Mouse (Mus musculus): ENCODE measurements around the gene Nhlrc4. TPM values are rescaled to one million over a fixed set of nuclear protein-coding genes. Genes with fewer than 3 reads are reported as not detected.

Nhlrc4 gene
- polyA plus RNA-seq, 1 experiment from 2014 or later, result not detected

GRCm38 (mm10) chr17:25911816-25912215 is 32.9 kb downstream of the Nhlrc4 start:
- Histone ChIP-seq H3K9me3 (ENCODE audit: control insufficient read depth, low read length) (no peaks in the 10 kb centered on the region), H3K9ac (ENCODE audit: low read length) (no peak overlapping the region), H3K27me3 (ENCODE audit: control insufficient read depth, insufficient read depth, low read length) (no peaks in the 10 kb centered on the region), H3K4me2 (ENCODE audit: low read length) (no peak overlapping the region), H3K4me1 (ENCODE audit: control insufficient read depth in 2 of 2, insufficient read depth in 2 of 2, low read length in 2 of 2) (peaks cover 7 to 22% of the 10 kb centered on the region in 2 experiments), H3K36me3 (ENCODE audit: control insufficient read depth, insufficient read depth, low read length) (0 out of 2 replicates have a peak, but pooled peaks cover 4% of the 10 kb centered on the region), H3K27ac (replicated peaks in 1 of 2; ENCODE audit: control insufficient read depth in 1 of 2, insufficient read depth in 1 of 2, low read depth in 2 of 2, low read length in 2 of 2) (no peak overlapping the region), H3K4me3 (ENCODE audit: control insufficient read depth in 1 of 2, insufficient read depth in 1 of 2, low read depth in 1 of 2, low read length in 2 of 2) (no peak overlapping the region)
- WGBS, result 86% methylated on average over 4 of the region's 4 CpGs
- no peak for ATAC-seq (ENCODE audit: insufficient number of reproducible peaks, insufficient read depth, low FRiP score, low read depth)

- Histone ChIP-seq H3K27me3 (ENCODE audit: control insufficient read depth, insufficient read depth, low read length) (no peaks in the 10 kb centered on the region), H3K9me3 (ENCODE audit: control insufficient read depth, low read length) (no peaks in the 10 kb centered on the region), H3K4me3 (ENCODE audit: control insufficient read depth in 1 of 2, insufficient read depth in 1 of 2, low read depth in 1 of 2, low read length in 2 of 2) (no peak overlapping the region), H3K36me3 (ENCODE audit: control insufficient read depth, insufficient read depth, low read length) (0 out of 2 replicates have a peak, but pooled peaks cover 3% of the 10 kb centered on the region), H3K4me1 (ENCODE audit: control insufficient read depth in 2 of 2, insufficient read depth in 2 of 2, low read length in 2 of 2) (no peaks in the 10 kb centered on the region), H3K4me2 (ENCODE audit: low read length) (no peak overlapping the region), H3K27ac (replicated peaks in 1 of 2; ENCODE audit: control insufficient read depth in 1 of 2, insufficient read depth in 1 of 2, low read depth in 2 of 2, low read length in 2 of 2) (no peak overlapping the region), H3K9ac (ENCODE audit: low read length) (no peak overlapping the region)
- 85% methylated on average over 2 of the region's 2 CpGs for WGBS
- no peak for ATAC-seq (ENCODE audit: insufficient number of reproducible peaks, insufficient read depth, low FRiP score, low read depth)
Observed at GRCm38 (mm10) chr17:25907640-25908039, 37.1 kb downstream of the Nhlrc4 start.

DNA sequence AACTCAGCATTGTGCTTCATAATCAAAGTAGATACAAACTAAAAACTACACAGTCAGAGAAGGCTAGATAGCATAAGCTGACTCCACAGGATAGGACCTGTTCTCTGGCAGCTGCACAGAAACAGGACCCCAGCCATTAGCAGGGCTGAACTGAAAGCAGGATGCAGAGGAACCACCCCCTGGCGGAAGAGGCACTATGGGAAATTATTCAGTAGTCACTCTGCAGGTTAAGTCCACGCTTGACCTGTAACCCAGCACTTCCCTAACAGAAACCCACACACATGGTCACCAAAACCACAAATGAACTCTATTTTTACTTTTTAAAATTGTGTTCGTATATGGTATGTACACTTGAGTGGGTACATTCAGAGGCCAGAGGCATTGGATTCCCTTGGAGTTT is 41.7 kb downstream of the Nhlrc4 start:
- no peak overlapping the region for H3K9ac ChIP-seq (ENCODE audit: low read length)
- H3K4me1 ChIP-seq (ENCODE audit: control insufficient read depth in 2 of 2, insufficient read depth in 2 of 2, low read length in 2 of 2), result no peaks in the 10 kb centered on the region
- H3K27ac ChIP-seq (replicated peaks in 1 of 2; ENCODE audit: control insufficient read depth in 1 of 2, insufficient read depth in 1 of 2, low read depth in 2 of 2, low read length in 2 of 2), result no peak overlapping the region
- no peak overlapping the region for H3K4me3 ChIP-seq (ENCODE audit: control insufficient read depth in 1 of 2, insufficient read depth in 1 of 2, low read depth in 1 of 2, low read length in 2 of 2)
- H3K9me3 ChIP-seq (ENCODE audit: control insufficient read depth, low read length), result no peaks in the 10 kb centered on the region
- WGBS, result 88% methylated on average over 3 of the region's 3 CpGs
- no peaks in the 10 kb centered on the region for H3K27me3 ChIP-seq (ENCODE audit: control insufficient read depth, insufficient read depth, low read length)
- peaks cover 6% of the 10 kb centered on the region; the same call in 1 of the 2 replicates for H3K36me3 ChIP-seq (ENCODE audit: control insufficient read depth, insufficient read depth, low read length)
- ATAC-seq (ENCODE audit: insufficient number of reproducible peaks, insufficient read depth, low FRiP score, low read depth), result no peak
- H3K4me2 ChIP-seq (ENCODE audit: low read length), result no peak overlapping the region

DNA sequence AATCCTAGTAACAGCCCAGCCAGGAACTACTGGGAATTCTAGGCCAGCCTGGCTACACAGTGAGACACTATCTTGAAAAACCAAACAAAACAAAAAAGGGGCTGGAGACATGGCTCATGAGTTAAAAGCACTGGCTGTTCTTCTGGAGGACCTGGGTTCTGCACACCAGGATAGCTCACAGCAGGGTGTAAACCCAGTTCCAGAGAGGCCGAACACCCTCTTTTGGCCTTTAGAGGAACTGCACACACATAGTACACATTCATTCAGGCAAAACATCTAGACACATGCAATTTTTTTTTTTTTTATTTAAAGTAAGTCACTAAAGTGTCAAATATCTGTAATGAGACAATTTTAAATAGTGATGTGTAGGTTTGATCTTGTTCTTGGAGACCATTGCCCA is 44.6 kb downstream of the Nhlrc4 start:
- ATAC-seq (ENCODE audit: insufficient number of reproducible peaks, insufficient read depth, low FRiP score, low read depth), result no peak
- Histone ChIP-seq H3K4me1 (ENCODE audit: control insufficient read depth in 2 of 2, insufficient read depth in 2 of 2, low read length in 2 of 2) (peaks cover 2 to 6% of the 10 kb centered on the region in 2 experiments; a peak in 1 of 4 replicates), H3K4me2 (ENCODE audit: low read length) (no peak overlapping the region), H3K9ac (ENCODE audit: low read length) (no peak overlapping the region), H3K4me3 (ENCODE audit: control insufficient read depth in 1 of 2, insufficient read depth in 1 of 2, low read depth in 1 of 2, low read length in 2 of 2) (no peak overlapping the region), H3K9me3 (ENCODE audit: control insufficient read depth, low read length) (no peaks in the 10 kb centered on the region), H3K36me3 (ENCODE audit: control insufficient read depth, insufficient read depth, low read length) (peaks cover 6% of the 10 kb centered on the region; the same call in 1 of the 2 replicates), H3K27ac (replicated peaks in 1 of 2; ENCODE audit: control insufficient read depth in 1 of 2, insufficient read depth in 1 of 2, low read depth in 2 of 2, low read length in 2 of 2) (no peak overlapping the region), H3K27me3 (ENCODE audit: control insufficient read depth, insufficient read depth, low read length) (no peaks in the 10 kb centered on the region)
- WGBS, result 100% methylated on average over 1 of the region's 1 CpGs

GRCm38 (mm10) chr17:25895891-25896290 is 48.9 kb downstream of the Nhlrc4 start:
- WGBS, result 53% methylated on average over 12 of the region's 12 CpGs
- Histone ChIP-seq H3K36me3 (ENCODE audit: control insufficient read depth, insufficient read depth, low read length) (peaks cover 10% of the 10 kb centered on the region), H3K9me3 (ENCODE audit: control insufficient read depth, low read length) (no peaks in the 10 kb centered on the region), H3K4me1 (ENCODE audit: control insufficient read depth in 2 of 2, insufficient read depth in 2 of 2, low read length in 2 of 2) (peaks cover 2 to 6% of the 10 kb centered on the region in 2 experiments; a peak in 1 of 4 replicates), H3K27me3 (ENCODE audit: control insufficient read depth, insufficient read depth, low read length) (no peaks in the 10 kb centered on the region), H3K4me3 (ENCODE audit: control insufficient read depth in 1 of 2, insufficient read depth in 1 of 2, low read depth in 1 of 2, low read length in 2 of 2) (no peak overlapping the region), H3K9ac (ENCODE audit: low read length) (no peak overlapping the region), H3K4me2 (ENCODE audit: low read length) (no peak overlapping the region), H3K27ac (replicated peaks in 1 of 2; ENCODE audit: control insufficient read depth in 1 of 2, insufficient read depth in 1 of 2, low read depth in 2 of 2, low read length in 2 of 2) (no peak overlapping the region)
- ATAC-seq (ENCODE audit: insufficient number of reproducible peaks, insufficient read depth, low FRiP score, low read depth), result no peak

DNA sequence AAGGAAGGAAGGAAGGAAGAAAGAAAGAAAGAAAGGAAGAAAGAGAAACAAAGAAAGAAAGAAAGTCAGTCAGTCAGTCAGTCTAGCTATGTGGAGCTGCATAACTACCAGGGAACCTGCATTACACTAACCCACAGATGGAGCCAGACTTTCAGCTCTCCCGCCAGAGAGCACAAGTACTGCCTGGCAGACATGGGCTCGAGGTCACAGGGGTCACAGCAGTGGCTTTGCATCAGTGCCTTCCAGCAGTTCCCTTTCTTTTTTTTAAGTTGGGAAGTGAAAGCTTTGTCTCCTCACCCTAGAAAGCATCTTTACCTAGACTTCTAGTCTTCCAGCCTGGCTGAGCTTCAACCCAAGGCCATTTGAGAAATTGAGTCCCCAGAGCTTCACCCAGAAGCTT is 49.3 kb downstream of the Nhlrc4 start:
- no peak overlapping the region for H3K9ac ChIP-seq (ENCODE audit: low read length)
- H3K27ac ChIP-seq (replicated peaks in 1 of 2; ENCODE audit: control insufficient read depth in 1 of 2, insufficient read depth in 1 of 2, low read depth in 2 of 2, low read length in 2 of 2), result no peak overlapping the region
- no peaks in the 10 kb centered on the region for H3K27me3 ChIP-seq (ENCODE audit: control insufficient read depth, insufficient read depth, low read length)
- H3K4me3 ChIP-seq (ENCODE audit: control insufficient read depth in 1 of 2, insufficient read depth in 1 of 2, low read depth in 1 of 2, low read length in 2 of 2), result no peak overlapping the region
- peaks cover 2 to 6% of the 10 kb centered on the region in 2 experiments; a peak in 1 of 4 replicates for H3K4me1 ChIP-seq (ENCODE audit: control insufficient read depth in 2 of 2, insufficient read depth in 2 of 2, low read length in 2 of 2)
- H3K4me2 ChIP-seq (ENCODE audit: low read length), result no peak overlapping the region
- H3K9me3 ChIP-seq (ENCODE audit: control insufficient read depth, low read length), result no peaks in the 10 kb centered on the region
- H3K36me3 ChIP-seq (ENCODE audit: control insufficient read depth, insufficient read depth, low read length), result peaks cover 11% of the 10 kb centered on the region
- no peak for ATAC-seq (ENCODE audit: insufficient number of reproducible peaks, insufficient read depth, low FRiP score, low read depth)
- 38% methylated on average over 2 of the region's 2 CpGs for WGBS

DNA sequence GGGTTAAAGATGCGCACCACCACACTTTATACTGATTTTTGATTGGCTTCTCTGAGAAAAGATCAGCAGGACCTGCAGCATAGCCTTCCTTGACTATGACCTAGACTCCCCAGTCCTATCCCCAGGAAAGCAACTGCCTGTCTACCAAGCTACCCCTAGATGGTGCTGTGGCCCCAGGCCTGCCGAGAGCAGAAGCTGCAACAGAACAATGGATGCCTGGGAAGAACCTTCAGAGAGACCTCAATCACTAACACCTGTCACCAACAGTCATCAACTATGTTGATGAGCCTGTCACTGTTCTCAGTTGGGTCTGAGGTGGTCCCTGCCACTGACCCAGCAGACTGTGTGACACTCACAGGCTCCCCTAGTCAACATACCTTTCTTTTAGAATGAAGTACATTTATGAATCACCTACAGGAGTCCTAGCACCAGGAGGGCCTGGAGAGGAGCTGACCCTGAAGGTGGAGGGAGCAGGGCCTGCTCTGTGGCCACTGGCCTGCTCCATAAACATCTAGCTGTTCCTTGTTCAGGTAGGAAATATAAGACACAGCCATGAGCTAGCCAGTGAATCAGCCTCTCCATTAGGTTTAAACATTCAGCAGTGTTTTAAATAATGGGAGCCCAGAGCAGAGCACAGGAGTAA is 50.7 kb downstream of the Nhlrc4 start:
- Histone ChIP-seq H3K4me3 (ENCODE audit: control insufficient read depth in 1 of 2, insufficient read depth in 1 of 2, low read depth in 1 of 2, low read length in 2 of 2) (no peak overlapping the region), H3K4me1 (ENCODE audit: control insufficient read depth in 2 of 2, insufficient read depth in 2 of 2, low read length in 2 of 2) (peaks cover 2 to 6% of the 10 kb centered on the region in 2 experiments; a peak in 1 of 4 replicates), H3K36me3 (ENCODE audit: control insufficient read depth, insufficient read depth, low read length) (peaks cover 21% of the 10 kb centered on the region), H3K27ac (replicated peaks in 1 of 2; ENCODE audit: control insufficient read depth in 1 of 2, insufficient read depth in 1 of 2, low read depth in 2 of 2, low read length in 2 of 2) (no peak overlapping the region), H3K9ac (ENCODE audit: low read length) (no peak overlapping the region), H3K9me3 (ENCODE audit: control insufficient read depth, low read length) (no peaks in the 10 kb centered on the region), H3K4me2 (ENCODE audit: low read length) (no peak overlapping the region), H3K27me3 (ENCODE audit: control insufficient read depth, insufficient read depth, low read length) (no peaks in the 10 kb centered on the region)
- no peak; the same call in 1 of the 2 replicates for ATAC-seq (ENCODE audit: insufficient number of reproducible peaks, insufficient read depth, low FRiP score, low read depth)
- WGBS, result 28% methylated on average over 2 of the region's 2 CpGs

Data from heart, embryonic 14.5 days (tissue).